Mouse (Mus musculus) heart, adult 9 months (tissue): ENCODE measurements around the gene Rpl19.

Source experiments
- DNase-seq, 2 experiments: peaks; one replicate each; pipeline ENCODE4 v3.0.0; 2022; ENCODE audit warnings: low spot score in 2 of 2

Rpl19 gene

DNA sequence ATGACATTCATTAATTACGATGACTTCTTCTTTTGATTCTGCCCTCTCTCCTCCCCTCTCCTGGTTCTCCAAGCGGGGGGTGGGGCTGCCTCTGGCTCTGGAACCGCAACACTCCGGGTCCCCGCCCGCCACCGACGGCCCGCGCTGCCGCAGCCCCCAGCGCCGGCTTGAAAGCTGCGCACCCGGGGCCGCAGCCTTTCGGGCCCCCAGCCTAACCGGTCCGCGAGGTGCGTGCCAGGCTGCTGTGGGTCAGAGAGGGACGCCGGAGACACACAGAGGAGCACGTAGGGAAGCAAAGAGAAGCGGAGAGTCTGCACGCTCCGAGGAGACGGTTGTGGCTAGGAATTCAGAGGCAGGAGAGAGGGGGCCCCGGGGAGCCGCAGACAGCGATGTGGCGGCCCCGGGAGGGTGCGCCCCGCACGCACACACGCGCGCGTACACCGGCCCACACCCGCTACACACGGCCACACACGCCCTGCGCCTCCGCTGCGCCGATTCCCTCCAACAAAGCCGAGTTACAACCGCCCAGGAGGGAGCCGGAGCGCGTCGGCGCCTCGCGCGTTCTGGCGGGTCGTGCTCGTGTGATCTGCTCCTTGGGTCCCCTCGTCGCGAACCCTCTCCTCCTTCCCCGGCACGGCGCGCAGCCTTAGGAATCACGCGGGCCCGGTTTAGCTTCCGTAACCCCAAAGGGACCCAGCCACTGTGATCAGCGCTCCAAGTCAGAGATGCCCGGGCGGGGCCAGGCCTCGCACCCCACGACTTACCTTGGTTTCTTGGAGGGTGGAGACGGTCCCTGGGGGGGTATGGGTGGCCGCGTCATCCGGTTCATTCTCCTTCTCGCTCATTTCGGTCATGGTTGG, 25.8 kb downstream of the Rpl19 start:
- DNase-seq = no peak

DNA sequence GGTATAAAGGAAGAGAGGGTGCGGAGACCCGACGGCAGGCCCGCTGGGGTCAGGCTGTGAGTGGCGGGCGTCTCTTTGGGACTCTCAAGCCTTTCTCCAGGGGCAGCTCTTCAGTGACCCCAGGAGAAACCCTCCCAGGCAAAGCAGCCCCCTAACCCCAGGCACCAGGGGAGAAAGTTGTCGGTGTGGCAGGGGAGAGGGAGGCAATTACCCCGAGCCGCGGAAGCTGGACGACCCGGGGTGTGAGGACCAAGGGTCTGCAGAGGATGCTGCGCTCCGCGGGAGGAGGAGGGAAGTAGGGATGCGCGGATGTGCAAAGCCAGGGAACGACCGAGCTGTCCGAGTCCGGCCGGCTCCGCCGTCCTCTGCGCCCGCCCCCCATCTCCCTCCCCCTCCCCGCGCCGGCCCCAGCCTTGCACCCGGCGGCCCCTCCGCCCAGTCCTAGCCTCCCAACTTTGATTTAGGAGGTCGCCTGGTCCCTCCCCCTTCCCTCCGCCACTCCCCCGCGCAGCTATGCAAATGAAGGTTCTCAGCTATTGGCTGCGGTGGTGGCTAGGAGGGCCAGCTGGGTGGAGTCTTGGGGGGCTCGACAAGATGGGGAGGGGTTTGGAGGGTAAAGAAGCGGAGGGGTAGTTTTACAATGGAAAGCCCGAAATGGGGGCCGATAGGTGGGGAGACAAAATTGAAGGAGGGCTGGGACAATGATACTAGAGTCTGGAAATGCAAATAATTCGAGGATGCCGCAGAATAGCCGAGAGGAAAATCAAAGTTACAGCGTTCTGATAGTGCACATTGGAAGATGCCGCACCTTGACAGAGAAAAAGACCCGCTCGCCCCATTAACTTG, 26.7 kb downstream of the Rpl19 start, which contains the start of gene Stac2:
Stac2 (minus strand) TSS at position 474 of the 846 bp plus-strand sequence.
- DNase-seq = peak; percentile 52 to 53

DNA sequence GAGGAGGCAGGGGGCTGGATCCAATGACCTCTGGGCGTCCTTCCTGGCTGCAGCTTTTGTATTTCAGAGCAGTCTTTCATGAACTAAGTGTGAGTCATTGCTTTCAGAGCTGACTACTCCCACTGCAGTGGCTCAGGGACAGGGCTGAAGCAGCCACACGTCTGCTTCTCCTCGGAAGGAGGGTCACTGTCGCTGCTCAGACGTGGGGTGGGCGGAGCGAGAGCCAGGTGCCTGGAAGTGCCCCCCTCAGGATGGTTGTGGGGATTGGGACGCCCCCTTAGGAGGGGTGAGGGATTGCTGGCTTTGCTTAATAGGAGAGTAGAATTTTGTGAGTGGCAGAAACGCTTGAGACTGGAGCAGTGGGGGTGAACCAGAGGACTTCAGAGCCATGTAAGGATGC, 31.0 kb downstream of the Rpl19 start:
- DNase-seq = no peak

DNA sequence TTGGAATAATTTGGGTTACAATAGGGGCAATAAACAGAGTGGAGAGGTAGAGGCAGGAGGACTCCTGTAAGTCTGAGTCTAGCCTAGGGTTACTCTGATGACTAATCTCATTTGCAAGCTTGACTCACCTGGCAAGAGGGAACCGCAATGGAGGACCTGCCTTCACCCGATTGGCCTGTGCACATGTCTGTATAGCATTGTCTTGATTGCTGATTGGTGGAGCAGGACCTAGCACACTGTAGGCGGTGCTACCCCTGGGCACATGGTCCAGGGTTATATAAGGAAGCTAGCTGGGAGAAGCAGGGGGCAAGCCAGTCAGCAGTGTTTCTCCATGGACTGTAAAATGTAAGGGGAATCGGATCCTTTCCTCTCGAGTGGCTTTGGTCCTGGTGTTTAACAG, 31.5 kb downstream of the Rpl19 start:
- no peak for DNase-seq

DNA sequence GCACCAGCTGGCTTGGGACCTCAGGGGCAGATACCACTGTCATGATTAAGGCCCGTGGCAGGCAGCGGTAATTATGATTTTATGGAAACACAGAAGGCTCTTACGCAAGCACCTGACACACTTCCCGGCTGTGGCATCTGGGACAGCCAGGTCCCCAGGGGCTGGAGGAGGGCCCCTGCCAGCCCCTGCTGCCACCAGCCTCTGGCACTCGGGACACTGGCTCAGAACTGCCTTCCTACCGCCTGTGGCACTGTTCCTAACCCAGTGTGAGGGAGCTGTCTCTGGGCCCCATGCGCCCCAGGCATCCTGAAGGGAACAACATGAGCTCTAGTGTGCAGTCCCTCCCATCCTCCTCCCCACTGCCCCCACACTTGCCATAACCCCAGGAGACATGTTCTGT, 33.2 kb downstream of the Rpl19 start:
- DNase-seq = no peak

DNA sequence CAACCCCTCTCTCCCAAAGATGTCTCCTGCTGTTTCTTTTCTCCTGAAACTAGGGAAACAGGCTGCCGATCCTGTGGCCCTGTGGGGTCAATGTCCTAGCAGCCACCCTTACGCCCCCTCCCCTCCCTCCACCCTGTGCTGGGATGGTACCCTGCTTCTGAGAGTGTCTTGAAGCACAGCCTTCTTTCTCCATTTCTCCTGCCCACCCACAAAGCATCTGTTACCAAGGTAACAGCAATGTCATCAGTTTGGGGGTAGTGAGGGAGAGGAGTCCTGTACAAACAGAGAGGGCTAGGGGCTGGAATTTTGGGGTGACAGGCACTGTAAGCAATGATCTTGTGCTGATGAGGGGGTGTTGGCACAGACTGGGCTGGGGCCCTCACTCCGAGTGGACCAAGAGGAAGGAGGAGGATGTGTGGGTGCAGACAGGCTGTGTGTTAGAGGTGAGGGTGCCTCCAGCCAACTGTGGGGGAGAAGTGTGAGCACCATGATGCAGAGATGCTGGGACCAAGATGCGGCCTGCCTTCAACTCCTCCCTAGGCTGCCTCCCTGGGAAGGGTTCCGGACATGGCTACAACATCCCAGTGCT, 33.7 kb downstream of the Rpl19 start:
- no peak for DNase-seq

DNA sequence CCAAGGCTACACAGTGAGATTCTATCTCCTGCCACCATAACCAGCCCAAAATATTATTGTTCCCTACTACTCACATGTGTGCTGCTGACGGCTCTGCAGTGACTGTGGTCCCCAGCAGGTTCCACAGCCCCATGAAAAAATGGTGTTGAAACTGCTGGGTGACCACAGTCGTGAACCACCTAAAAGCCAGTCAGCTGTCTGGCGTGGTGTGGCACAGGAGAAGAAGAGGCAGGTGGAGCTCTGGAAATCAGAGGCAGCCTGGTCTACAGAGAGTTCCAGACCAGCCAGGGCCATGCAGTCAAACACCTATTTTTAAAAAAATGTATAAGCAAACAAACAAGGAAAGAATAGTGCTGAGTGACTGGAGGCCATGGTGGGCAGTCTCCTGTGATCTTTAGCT, 34.9 kb downstream of the Rpl19 start:
- no peak for DNase-seq

DNA sequence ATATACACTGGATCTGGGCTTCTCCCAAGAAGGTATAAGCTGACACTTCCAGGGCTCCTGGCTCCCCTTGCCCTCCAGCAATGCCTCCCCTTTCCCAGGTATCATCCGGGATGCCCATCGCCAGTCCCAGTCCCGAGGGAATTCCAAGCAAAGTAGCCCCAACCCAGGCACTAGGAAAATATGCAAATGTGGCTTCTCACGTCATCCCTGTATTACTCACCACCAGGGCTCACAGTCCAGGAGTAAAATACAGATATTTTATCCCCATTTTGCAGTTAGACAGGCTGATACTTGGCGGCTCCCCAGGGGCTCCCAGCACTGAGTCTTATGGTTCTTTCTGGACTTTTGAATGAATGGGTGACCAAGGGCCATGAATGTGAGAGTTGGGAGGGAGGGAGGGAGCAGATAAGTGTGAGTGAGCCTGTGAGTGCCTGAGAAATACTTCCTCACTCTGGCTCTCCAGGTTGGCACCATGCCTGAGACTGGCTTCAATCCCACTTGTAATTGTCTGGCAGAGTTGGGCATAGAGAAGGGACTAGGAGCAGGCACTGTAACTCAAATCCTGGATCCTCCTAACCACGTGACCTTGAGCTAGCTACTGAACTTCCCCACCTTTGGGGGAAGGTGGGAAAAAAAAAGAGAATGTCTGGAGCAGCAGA, 35.5 kb downstream of the Rpl19 start:
- no peak for DNase-seq

DNA sequence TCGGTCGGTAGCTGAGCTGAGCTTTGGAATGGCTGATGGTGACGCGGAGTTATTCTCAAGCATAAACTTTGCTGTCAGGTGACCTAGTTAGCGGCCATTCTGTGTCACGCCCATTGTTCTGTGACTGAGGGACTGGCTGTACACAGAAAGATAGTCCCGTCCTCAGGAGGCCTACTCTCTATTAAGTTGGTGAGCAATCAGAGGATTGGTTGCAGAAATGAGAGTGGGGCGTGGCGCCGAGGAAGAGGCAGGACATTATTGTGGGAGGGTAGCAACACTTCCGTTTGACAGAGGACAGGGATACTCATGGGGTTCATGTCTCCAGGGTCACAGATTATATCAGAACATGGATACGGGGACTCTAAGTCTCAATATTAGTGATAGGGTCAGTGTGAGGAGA, 39.7 kb downstream of the Rpl19 start:
- no peak for DNase-seq

DNA sequence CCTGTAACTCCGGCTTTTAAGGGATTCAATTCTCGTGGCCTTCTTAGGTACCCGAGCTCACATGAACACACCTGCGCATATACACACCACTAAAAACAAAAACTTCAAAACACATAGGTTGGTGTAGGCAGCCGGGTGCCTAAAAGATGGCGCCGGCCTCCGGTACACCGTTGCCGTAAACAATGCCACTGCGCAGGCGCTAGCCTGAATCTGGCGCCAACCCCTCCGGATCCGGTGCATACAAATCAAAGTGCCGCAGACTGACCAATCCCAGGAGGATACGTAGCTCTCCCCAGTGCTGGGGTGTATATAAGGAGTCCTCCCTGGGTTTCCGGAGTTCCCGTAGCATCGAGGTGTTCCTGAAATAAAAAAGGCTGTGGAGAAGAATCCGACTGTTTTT, 40.7 kb downstream of the Rpl19 start:
- DNase-seq = no peak

DNA sequence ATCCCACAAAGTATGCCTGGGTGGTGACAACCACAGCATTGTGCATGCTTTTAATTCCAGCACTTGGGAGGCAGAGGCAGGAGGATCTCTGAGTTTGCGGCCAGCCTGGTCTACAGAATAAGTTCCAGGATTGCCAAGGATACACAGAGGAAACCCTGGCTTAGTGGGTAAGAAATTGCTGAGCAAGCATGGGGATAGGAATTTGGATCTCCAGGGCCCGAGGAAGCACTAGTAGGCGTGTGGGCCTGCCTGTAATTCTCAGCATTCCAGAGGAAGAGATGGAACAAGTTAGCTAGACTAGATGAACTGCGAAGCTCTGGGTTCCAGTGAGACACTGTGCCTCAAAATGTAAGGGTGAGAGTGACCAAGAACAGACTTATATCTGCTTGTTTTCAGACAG, 46.9 kb downstream of the Rpl19 start:
- no peak for DNase-seq

DNA sequence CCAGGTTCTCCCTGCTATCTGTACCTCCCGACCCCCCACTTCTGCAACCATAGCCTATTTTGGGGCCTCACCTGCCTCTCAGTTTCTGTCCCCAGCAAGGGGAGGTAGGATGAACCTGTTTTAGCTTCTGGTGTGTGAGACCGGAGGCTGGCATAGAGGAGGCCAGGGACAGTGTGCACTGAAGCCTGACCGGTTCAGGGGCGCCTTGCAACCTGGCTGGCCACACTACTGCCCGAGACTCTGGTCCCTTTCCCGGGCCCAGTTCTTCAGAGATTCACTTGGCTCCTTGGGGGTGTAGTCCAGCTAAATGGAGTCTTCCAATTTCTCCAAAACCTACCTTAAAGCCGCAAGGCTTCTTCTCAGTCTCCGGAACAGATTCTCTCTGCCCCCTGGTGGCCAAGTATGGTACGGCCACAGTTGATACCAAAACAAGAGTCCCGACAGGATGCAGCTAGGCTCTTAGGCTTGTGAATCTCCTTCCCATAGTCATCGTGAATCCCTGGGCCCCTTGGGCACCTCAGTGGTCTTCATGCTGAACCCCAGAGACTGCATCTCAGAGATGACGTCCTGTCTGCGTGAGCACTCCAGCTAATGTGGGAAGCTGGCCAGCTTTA, 48.8 kb downstream of the Rpl19 start:
- DNase-seq = peak; percentile 57 to 84

DNA sequence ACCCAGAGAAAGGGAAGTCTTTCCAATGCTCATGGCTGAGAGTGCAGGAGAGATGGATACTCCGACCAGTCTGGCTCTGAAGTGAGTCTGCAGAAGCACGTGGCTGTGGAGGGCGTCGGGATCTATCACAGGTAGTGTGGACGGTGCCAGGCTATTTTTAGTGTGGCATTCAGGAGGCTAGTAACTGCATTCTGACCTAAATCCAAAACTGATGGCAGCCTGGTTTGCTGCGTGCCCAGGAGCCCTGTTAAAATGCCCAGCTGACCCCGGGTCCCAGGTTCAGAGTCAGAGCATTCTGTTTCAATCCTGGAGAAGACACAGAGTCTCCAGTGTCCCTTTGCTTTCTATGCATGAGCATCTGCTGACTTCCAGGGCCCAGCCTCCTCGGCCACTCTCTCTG, 50.6 kb downstream of the Rpl19 start:
- peak; percentile 39 to 57 for DNase-seq
